Mouse (Mus musculus) small intestine, adult 2 months (tissue): Measurements from ENCODE around the gene Gm1113. TPM values are rescaled to one million over a fixed set of nuclear protein-coding genes. Genes with fewer than 3 reads are reported as not detected.

Source experiments
- H3K27ac ChIP-seq: fragments of 200-500 bp; 2 replicates; pipeline ENCODE4 v1.5.1; 2012; ENCODE audit warnings: low read depth, low read length, control low read depth, inconsistent platforms; ENCODE audit not compliant: insufficient read depth
- H3K27me3 ChIP-seq: fragments of 200-500 bp; 2 replicates; pipeline ENCODE4 v1.6.1; 2012; ENCODE audit warnings: mild to moderate bottlenecking, moderate library complexity, low read length, inconsistent platforms; ENCODE audit not compliant: control insufficient read depth, insufficient read depth
- H3K36me3 ChIP-seq: fragments of 200-500 bp; 2 replicates; pipeline ENCODE4 v1.6.1; 2012; ENCODE audit warnings: mild to moderate bottlenecking, low read length, control low read depth, inconsistent platforms; ENCODE audit not compliant: control insufficient read depth, insufficient read depth
- H3K4me1 ChIP-seq: fragments of 200-500 bp; 2 replicates; pipeline ENCODE4 v1.6.1; 2012; ENCODE audit warnings: low read length, inconsistent platforms, mixed read lengths; ENCODE audit not compliant: control insufficient read depth, insufficient read depth, insufficient read length
- H3K4me3 ChIP-seq: fragments of 200-500 bp; 2 replicates; pipeline ENCODE4 v1.5.1; 2012; ENCODE audit warnings: low read depth, mild to moderate bottlenecking, control low read depth, inconsistent platforms, low read length, moderate library complexity
- CTCF ChIP-seq: fragments of 200-500 bp; IDR thresholded peaks from 2 replicates; pipeline ENCODE4 v1.5.1; 2012; ENCODE audit warnings: low read depth, mild to moderate bottlenecking, control low read depth, inconsistent platforms, low read length, moderate library complexity, mixed read lengths; ENCODE audit not compliant: insufficient replicate concordance, insufficient read length; ENCODE audit errors: extremely low read depth
- POLR2A ChIP-seq: fragments of 200-500 bp; IDR thresholded peaks from 2 replicates; pipeline ENCODE4 v1.6.1; 2012; ENCODE audit warnings: low read depth, mild to moderate bottlenecking, control low read depth, inconsistent platforms, low read length, moderate library complexity
- WGBS: fragments of 180-500 bp; shearing (Covaris S2); methylation state at CpG from one replicate; pipeline ENCODE4 v1.1.7; 2018; 5-methylcytosine and 5-hydroxymethylcytosine counted together
- polyA plus RNA-seq: library from polyadenylated mRNA; depleted of rRNA; stranded (reverse); fragments of >200 nt; gene quantifications from 2 replicates; pipeline ENCODE4 v1.2.3, GENCODE M21; 2012

Gm1113 gene
- polyA plus RNA-seq, 1 experiment = not detected

DNA sequence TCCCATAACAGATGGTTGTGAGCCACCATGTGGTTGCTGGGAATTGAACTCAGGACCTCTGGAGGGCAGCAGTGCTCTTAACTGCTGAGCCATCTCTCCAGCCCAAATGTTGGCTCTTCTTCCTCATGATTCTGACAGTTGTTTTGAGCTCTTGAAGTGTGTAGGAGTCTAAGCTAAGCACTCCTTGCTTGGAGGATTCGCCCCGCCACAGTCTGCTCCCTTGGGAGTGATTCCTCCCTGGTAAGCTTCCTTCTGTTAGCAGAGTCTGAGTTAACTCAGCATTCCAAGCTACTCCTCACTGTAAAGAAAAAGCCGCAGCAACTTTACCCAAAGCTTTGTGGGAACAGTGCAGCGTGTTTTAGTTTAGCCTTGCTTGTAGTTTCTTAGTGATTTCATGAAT, 29.6 kb downstream of the Gm1113 start:
- 94% methylated on average over 4 of the region's 4 CpGs for WGBS
- TF ChIP-seq POLR2A = no peak
- no peak for TF ChIP-seq CTCF
- H3K36me3 ChIP-seq = peaks cover 10% of the 10 kb centered on the region
- H3K4me3 ChIP-seq = no peak overlapping the region
- H3K4me1 ChIP-seq = no peaks in the 10 kb centered on the region
- no peak overlapping the region for H3K27ac ChIP-seq
- no peaks in the 10 kb centered on the region for H3K27me3 ChIP-seq

DNA sequence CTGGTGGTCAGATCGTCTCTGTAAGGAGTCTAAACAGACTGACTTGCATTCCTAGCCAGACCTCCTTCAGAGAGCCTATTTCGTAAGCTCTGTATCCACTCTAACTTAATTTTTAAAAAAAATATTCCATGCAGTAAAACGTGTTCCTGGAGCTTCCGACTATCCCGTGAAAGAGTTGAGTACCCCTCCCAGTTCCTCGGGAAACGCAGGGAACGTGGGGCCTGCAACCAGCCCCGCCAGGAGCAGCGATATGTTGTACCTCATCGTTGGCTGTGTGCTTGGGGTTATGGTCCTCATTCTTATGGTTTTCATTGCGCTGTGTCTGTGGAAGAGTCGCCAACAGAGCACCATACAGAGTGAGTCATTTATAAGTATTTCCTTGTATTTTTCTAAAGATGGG, 31.5 kb downstream of the Gm1113 start:
- TF ChIP-seq POLR2A (no peak), CTCF (no peak)
- 83% methylated on average over 13 of the region's 13 CpGs for WGBS

DNA sequence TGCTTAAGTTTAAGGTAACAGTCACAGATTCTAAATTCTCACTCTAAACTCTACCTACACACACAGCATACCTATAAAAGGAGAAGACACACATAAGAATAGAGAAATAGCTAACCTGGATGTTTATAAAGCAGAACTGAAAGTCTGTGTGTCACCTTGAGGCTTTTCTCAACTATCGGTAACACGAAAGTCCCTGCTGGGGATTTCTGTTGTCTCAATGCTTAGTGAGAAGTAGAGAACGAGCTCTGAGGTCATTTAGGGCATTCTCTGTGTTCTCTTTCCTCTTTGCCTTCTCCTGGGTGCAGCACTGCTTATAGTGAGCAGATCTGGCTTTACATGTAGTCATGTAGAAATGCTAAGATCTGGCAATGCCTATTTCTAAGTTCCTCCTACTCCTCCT, 34.1 kb downstream of the Gm1113 start:
- no peak overlapping the region for H3K27ac ChIP-seq
- 85% methylated on average over 3 of the region's 3 CpGs for WGBS
- H3K36me3 ChIP-seq = peaks cover 8% of the 10 kb centered on the region
- no peaks in the 10 kb centered on the region for H3K4me1 ChIP-seq
- H3K4me3 ChIP-seq = no peak overlapping the region
- H3K27me3 ChIP-seq = no peaks in the 10 kb centered on the region
- TF ChIP-seq CTCF = no peak
- no peak for TF ChIP-seq POLR2A

More for the DNA sequence above, 31.5 kb downstream of the Gm1113 start:
- no peaks in the 10 kb centered on the region for H3K4me1 ChIP-seq
- peaks cover 10% of the 10 kb centered on the region for H3K36me3 ChIP-seq
- H3K27me3 ChIP-seq = no peaks in the 10 kb centered on the region
- no peak overlapping the region for H3K4me3 ChIP-seq
- no peak overlapping the region for H3K27ac ChIP-seq

DNA sequence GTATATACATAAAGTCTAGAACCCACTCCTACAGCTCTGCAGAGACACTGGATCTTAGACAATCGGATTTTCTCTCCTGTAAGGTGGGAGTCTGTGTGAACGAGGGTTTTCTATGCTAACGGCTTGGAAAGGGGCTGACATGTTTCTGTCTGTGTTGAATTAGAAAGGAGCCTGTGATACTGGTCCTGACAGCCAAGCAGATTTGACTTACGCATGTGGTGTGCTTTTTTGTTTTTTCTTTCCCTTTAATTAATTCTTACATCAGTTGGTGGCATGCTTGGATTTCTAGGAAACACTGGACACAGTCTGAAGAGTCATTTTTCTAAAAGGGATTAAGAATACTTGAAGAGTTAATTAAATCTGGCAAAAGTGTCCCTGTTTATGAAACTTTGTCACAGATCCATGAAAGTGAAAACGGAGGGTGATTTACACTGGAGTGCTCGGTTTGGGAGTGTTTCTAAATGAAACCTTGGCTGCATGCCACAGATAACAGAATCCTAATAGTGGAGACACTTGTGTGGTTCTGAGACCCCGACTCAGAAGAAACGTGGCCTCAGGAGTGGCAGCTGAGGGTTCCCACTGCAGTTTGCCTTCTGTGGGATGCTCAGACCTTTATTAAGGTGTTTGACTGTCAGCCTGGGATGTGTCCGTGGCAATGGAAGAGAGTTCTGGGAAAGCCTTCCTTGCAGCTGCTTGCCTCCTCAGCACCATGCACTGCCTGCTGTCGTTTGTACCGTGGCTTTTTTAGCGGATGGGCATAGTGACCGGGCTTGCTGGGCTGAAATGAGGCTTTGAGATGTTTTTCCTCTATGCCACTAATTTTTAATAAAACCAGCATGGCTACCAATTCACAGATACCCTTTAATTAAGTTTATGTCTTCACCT, 35.8 kb downstream of the Gm1113 start:
- no peak overlapping the region for H3K27ac ChIP-seq
- H3K27me3 ChIP-seq = no peaks in the 10 kb centered on the region
- TF ChIP-seq CTCF (no peak), POLR2A (no peak)
- peaks cover 11% of the 10 kb centered on the region for H3K36me3 ChIP-seq
- no peak overlapping the region for H3K4me3 ChIP-seq
- WGBS = 70% methylated on average over 13 of the region's 13 CpGs
- no peaks in the 10 kb centered on the region for H3K4me1 ChIP-seq

DNA sequence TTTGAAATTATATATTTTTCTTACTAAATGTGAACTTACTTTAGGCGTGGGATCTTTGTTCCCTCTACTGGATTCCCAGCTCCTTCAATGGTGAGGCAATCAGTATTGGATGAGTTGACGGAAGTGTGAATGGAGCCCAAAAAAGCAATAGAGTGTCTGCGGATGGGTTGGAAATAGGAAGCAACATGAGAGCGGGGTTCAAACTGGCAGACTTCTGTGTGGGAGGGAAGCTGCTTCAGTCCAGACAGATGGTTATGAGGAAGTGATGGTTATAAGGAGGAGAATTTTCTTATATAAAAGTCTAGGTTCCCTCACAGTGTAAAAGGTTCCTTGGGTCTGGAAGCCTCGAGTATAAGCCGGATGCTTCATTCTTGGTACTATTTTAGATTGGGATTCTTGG, 38.6 kb downstream of the Gm1113 start:
- peaks cover 9% of the 10 kb centered on the region; the same call in 1 of the 2 replicates for H3K36me3 ChIP-seq
- H3K27me3 ChIP-seq = no peaks in the 10 kb centered on the region
- no peaks in the 10 kb centered on the region for H3K4me1 ChIP-seq
- H3K27ac ChIP-seq = no peak overlapping the region
- TF ChIP-seq CTCF (no peak), POLR2A (no peak)
- no peak overlapping the region for H3K4me3 ChIP-seq
- 90% methylated on average over 6 of the region's 6 CpGs for WGBS

DNA sequence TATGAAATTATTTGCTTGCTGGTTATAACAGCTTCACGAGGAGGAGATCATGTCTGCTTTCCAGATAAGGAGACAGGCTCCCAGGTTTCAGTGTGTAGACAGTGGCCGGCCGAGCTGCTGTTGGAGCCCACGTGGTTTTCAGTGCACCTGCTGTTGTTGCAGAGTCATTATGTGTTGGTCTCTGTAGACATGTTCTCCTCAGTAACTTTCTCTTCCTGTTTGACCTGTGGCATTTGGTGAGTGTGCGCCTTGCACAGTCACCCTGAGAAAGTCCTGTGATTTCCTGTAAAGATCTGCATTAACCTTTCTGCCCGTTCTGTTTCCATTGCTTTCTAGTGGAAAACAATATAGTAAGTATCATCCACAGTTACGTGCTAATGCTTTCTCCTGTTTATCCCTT, 42.7 kb downstream of the Gm1113 start:
- Histone ChIP-seq H3K4me1 (no peaks in the 10 kb centered on the region), H3K4me3 (no peak overlapping the region), H3K27me3 (no peaks in the 10 kb centered on the region), H3K36me3 (peaks cover 9% of the 10 kb centered on the region), H3K27ac (no peak overlapping the region)
- TF ChIP-seq CTCF = no peak
- TF ChIP-seq POLR2A = no peak
- 66% methylated on average over 7 of the region's 7 CpGs for WGBS

DNA sequence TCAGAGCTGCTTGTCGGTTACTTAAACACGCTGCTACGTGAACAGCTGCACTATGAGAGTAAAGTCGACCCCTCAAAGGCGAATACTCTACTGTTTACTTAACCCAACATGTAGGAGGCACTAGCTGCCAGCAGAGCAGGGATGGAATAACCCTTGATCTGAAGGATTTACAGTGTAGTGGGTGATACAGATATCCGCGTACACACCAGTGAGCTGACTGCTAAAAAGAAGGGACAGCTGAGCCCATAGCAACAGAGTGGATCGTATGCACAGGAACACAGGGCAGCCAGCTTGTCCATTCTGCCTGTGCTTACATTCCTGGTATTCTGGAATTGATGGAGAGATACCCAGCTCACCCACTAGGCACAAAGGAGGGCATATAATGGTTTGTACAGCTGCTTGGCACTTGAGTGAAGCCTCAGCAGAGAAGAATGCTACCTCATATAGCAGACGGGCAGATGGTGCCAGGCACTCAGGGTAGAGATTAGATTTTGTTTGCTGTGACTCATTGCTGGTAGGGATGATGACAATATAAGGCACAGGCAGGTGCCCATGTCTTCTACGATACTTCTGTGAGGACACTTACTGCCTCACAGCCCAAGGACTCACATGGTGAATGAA, 43.9 kb downstream of the Gm1113 start:
- no peak overlapping the region for H3K4me3 ChIP-seq
- H3K4me1 ChIP-seq = no peaks in the 10 kb centered on the region
- no peaks in the 10 kb centered on the region for H3K27me3 ChIP-seq
- H3K36me3 ChIP-seq = peaks cover 8% of the 10 kb centered on the region
- H3K27ac ChIP-seq = no peak overlapping the region
- no peak for TF ChIP-seq CTCF
- TF ChIP-seq POLR2A = no peak
- WGBS = 54% methylated on average over 10 of the region's 10 CpGs
